Mouse (Mus musculus) thymus, adult 2 months (tissue): ENCODE measurements around the gene Slc6a11. TPM values are rescaled to one million over a fixed set of nuclear protein-coding genes. Genes with fewer than 3 reads are reported as not detected.

Source experiments
- DNase-seq: peaks from one replicate; pipeline ENCODE4 v3.0.0; 2021
- H3K27ac ChIP-seq: fragments of 200-500 bp; 2 replicates; pipeline ENCODE4 v1.5.1; 2012; ENCODE audit warnings: low read length, control low read depth; ENCODE audit not compliant: control insufficient read depth, insufficient read depth
- H3K27me3 ChIP-seq: fragments of 200-500 bp; 2 replicates; pipeline ENCODE4 v1.6.1; 2012; ENCODE audit warnings: mild to moderate bottlenecking, low read length, moderate library complexity, mixed read lengths; ENCODE audit not compliant: control insufficient read depth, insufficient read depth
- H3K36me3 ChIP-seq: fragments of 200-500 bp; 2 replicates; pipeline ENCODE4 v1.6.1; 2012; ENCODE audit warnings: mild to moderate bottlenecking, low read length, moderate library complexity; ENCODE audit not compliant: control insufficient read depth, insufficient read depth
- H3K4me1 ChIP-seq: fragments of 200-500 bp; replicated peaks from 2 replicates; pipeline ENCODE4 v1.6.1; 2012; ENCODE audit warnings: low read length; ENCODE audit not compliant: control insufficient read depth, insufficient read depth
- H3K4me3 ChIP-seq: fragments of 200-500 bp; 2 replicates; pipeline ENCODE4 v1.5.1; 2012; ENCODE audit warnings: mild to moderate bottlenecking, low read length, control low read depth, moderate library complexity; ENCODE audit not compliant: control insufficient read depth, insufficient read depth
- CTCF ChIP-seq: fragments of 200-500 bp; IDR thresholded peaks from 2 replicates; pipeline ENCODE4 v1.5.1; 2012; ENCODE audit warnings: mild to moderate bottlenecking, control low read depth, low read length, moderate library complexity, borderline replicate concordance; ENCODE audit not compliant: control insufficient read depth, poor library complexity, insufficient read depth; ENCODE audit errors: extremely low read depth
- POLR2A ChIP-seq: fragments of 200-500 bp; IDR thresholded peaks from 2 replicates; pipeline ENCODE4 v1.6.1; 2012; ENCODE audit warnings: mild to moderate bottlenecking, low read length, control low read depth, moderate library complexity; ENCODE audit not compliant: control insufficient read depth, poor library complexity, insufficient read depth; ENCODE audit errors: extremely low read depth
- WGBS: fragments of 180-500 bp; shearing (Covaris S2); methylation state at CpG from one replicate; pipeline ENCODE4 v1.1.7; 2018; 5-methylcytosine and 5-hydroxymethylcytosine counted together
- polyA plus RNA-seq: library from polyadenylated mRNA; depleted of rRNA; stranded (reverse); fragments of >200 nt; gene quantifications from 2 replicates; pipeline ENCODE4 v1.2.3, GENCODE M21; 2012; rRNA removed

Gene Slc6a11
- polyA plus RNA-seq, 1 experiment: 0.19 TPM

GRCm38 (mm10) chr6:114297260-114298002, 166.4 kb downstream of the Slc6a11 start:
- TF ChIP-seq CTCF: no peak
- no peak for TF ChIP-seq POLR2A
- Histone ChIP-seq H3K4me3 (no peak overlapping the region), H3K27me3 (no peaks in the 10 kb centered on the region), H3K27ac (no peak overlapping the region), H3K4me1 (no peaks in the 10 kb centered on the region), H3K36me3 (no peaks in the 10 kb centered on the region)
- no peak for DNase-seq
- 69% methylated on average over 10 of the region's 10 CpGs for WGBS

Other genes starting within 250 kb of the Slc6a11 start
- gene Atp2b2, start 88.6 kb upstream of the Slc6a11 start, polyA plus RNA-seq: 0.23 and 0.26 TPM in 2 replicates
- gene Slc6a1, start 151.4 kb downstream of the Slc6a11 start, polyA plus RNA-seq: 0.24 and 0.26 TPM in 2 replicates